Mouse (Mus musculus) Muller cell, postnatal 12 days (primary cell): ENCODE measurements around the gene Acyp1.

Experiments
- DNase-seq: peaks from one replicate; pipeline ENCODE4 v3.0.0-alpha.2; 2015; ENCODE audit errors: inconsistent ontology term

Acyp1 gene

GRCm38 (mm10) chr12:85233376-85234358 is 54.6 kb downstream of the Acyp1 start:
- peak; percentile 89 for DNase-seq

GRCm38 (mm10) chr12:85227876-85228599 is 60.2 kb downstream of the Acyp1 start:
- peak; percentile 74 for DNase-seq

GRCm38 (mm10) chr12:85227227-85227626 is 61.0 kb downstream of the Acyp1 start:
- DNase-seq = no peak
